Mouse (Mus musculus): ENCODE measurements around the gene Grik5.

DNA sequence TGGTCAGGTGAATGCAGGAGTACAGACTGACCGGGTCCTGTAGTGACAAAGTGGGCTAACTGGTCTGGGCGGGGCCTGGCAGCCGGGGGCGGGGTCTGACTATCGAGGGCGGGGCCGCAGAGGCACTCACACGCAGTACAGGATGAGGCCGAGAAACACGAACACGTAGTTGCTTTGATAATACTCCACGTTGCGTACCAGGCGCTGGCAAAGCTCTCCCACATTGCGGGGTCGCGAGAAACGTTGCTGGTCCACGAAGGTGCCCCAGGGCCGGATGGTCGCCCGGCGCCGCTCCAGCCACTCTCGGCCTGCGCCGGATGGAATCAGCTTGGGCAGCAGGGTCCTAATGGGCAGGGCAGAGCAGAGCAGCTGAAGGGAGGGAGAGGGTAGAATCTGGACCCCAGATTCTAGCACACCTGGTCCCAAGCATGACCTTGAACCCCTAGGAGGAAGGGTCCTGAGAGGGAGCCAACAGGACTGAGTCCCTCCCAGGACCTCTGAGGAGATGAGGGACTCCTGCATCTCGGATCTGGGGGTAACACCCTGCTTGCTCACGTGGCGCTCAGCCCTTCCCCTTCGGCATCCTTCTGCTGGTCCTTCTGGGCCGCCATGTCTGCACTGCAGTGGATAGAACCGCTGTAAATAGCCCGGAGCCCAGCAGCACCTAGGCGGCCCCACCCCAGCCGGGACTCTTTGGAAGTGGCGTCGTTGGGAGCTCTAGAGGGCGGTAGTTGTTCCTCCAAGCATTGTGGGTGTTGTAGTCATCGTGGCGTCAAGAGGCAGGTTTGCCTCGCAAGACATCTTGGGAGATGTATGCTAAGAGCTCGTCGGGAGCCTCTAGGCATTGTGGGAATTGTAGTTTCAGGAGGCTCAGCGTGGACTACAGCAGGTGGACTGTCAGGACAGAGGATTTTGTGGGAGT lies 99.9 kb downstream of the Grik5 start, which contains the start of gene Rabac1:
- TF ChIP-seq CTCF (IDR thresholded peaks at IDR 0.05; ENCODE audit: low read depth, low read length) (peak; percentile 28), POLR2A (IDR thresholded peaks at IDR 0.05; ENCODE audit: insufficient read depth, low read length) (peak; percentile 56), EP300 (IDR thresholded peaks at IDR 0.05; ENCODE audit: insufficient read depth, low read depth, low read length) (no peak)
